Mouse (Mus musculus): ENCODE results near the gene Gm49673.
"Not testable (repeated sequence)": the region's sequence is repeated elsewhere in the genome, so short reads cannot be mapped to it uniquely, and the experiment has no call there.

GRCm38 (mm10) chr17:8092537-8093526 is 54.8 kb downstream of the Gm49673 start:
- TF ChIP-seq CTCF (IDR thresholded peaks at IDR 0.05; ENCODE audit: borderline replicate concordance, control insufficient read depth, extremely low read depth, insufficient read depth, low read length, poor library complexity); POLR2A (IDR thresholded peaks at IDR 0.05; ENCODE audit: control insufficient read depth, extremely low read depth, insufficient read depth, low read length, poor library complexity): not testable (repeated sequence)

Measured in thymus, adult 2 months (tissue).